Mouse (Mus musculus) inflammation-experienced regulatory T-cells, adult 6 months (primary cell): ENCODE measurements around the gene Ppfia3. TPM values are rescaled to one million over a fixed set of nuclear protein-coding genes. Genes with fewer than 3 reads are reported as not detected.

ENCODE experiments used
- ATAC-seq: one replicate; pipeline ENCODE4 v1.8.0; 2017
- polyA plus RNA-seq, 3 experiments: library from polyadenylated mRNA; unstranded; fragments of 100-300 nt; shearing (Covaris generic); gene quantifications; one replicate each; pipeline ENCODE4 v1.2.1; 2017

Ppfia3 gene
- polyA plus RNA-seq: under 1 TPM in 2 of 3 experiments, not detected in 1; 0.19 to 0.60 TPM

DNA sequence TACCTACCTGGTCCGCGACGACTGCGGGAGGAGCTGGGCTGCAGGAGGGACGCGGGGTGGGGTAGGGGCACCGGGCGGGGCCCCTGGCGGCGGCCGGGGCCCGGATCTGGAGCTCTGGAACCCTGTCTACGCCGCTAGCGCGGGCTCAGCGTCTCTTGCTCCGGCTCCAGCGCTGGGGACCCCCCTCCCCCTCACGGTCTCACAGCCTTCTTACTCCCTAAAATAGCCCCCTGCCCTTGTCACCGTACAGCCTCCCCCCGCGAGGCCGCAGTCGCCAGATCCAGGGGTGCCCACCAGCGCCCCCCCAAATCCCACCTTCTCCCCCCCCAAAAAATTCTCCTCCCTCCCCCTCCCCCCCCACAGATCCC lies at the start of gene Ppfia3:
Ppfia3 (minus strand) TSS at position 368 of the 368 bp plus-strand sequence.
- ATAC-seq: no peak

DNA sequence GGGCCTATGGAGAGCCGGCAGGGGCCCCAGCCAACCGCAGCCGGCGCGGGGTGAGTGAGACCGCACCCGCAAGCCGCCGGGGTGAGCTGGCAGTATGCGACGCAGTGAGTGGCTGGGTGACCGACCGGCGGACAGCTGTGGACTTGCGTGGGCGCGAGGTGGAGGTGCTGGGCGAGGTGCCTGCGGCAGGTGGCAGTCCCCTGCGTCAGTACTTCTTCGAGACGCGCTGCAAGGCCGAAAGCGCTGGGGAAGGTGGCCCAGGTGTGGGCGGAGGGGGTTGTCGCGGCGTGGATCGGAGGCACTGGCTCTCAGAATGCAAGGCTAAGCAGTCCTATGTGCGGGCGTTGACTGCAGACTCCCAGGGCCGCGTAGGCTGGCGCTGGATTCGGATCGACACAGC lies 48.8 kb upstream of the Ppfia3 start:
- ATAC-seq: peak; percentile 46

DNA sequence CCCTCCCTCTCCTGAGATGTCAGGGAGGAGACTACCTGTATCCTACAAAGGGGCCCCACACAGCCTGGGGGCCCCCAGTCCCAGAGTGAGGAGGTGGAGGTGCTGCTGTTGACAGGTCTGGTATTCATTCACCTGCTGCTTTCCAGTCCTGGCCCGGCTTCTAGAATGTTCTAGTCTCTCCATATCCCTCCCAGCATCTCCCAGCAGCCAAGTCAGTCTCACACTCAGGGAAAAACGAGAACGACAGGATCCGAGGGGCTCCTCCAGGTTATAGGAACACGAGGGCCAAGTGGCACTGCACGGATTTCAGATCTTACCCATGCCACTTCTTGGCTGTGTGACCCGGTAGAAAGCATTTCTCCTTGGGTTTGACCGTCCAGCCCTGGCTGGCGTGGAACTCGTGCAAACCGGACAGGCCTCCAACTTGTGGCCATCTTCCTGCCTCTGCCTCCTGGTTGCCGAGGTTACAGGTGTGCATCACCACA lies 48.0 kb upstream of the Ppfia3 start:
- ATAC-seq: no peak

DNA sequence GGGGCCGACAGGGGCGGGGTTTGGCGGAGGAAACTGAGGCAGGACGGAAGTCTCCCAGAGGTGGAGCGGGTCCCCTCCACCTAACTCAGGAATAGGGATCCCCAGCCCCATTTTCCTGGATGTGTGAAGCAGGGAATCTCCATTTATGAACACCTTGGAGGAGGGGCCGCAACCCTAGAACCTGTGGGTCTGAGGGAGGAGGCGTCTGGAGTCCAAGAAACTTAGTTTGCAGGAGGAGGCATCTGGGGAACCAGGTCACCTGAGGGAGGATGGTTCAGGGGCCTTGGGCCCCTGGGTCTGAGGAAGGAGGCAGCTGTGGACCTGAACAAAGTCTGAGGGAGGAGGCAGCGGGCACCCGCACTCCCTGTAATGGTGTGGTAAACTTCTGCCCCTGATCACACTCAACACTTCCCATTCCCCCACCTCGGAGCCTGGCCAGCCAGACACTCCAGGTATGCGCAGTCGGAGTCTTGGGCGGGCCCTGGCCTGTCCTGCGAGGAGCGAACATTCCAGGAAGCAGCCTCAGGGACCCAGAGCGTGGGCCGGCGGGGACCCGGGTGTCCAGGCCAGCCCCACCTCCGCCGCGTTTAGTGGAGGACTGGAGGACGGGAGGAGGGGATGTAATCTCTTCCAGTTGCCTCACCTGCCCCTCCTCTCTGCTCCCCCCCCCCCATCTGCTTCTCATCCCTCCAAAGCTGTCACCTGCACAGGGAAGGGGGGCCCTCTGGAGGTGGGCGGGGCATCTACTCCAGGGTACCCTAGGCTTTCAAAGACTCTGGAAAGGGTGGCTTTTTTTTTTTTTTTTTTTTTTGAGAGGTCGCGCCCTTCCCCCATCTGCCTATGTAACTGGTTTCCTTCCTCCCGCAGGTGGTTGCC lies 47.3 kb upstream of the Ppfia3 start:
- ATAC-seq: peak; percentile 20

DNA sequence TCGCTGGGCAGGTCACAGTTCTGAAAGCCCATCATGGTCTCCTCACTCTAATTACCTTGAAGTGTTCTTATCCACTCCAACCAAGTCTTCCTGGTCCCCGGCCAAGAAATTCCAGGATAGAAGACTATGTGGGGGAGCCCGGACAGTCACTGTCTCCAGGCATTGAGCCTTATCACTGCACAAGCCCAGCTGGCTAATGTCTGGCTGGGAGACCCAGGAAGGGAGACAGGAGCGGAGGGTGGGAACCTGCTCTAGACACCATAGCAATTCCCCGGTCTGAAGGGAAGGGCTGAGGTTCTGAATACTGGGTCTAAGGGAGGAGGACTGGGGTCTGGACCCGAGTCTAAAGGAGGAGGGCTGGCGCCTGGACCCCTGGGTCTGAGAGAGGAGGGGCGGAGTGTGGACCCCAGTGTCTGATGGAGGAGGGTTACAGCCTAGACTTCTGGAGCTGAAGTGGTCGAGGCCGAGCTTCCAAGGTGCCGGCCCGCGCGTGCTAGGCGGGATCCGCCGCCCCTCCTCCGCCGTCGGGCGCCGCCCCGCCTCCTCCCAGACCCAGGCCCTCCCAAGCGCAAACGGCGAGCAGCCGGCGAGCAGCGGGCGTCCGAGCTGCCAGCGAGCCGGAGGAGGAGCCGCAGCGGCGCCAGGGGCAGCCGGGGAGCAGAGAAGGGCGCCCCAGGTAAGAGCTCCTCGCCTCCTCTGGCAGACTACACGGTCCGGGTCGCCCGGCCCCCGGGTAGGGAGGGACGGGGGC lies 46.5 kb upstream of the Ppfia3 start, which contains the start of gene Ntf5:
Ntf5 (plus strand) TSS at position 583 of the 751 bp plus-strand sequence.
- no peak for ATAC-seq

DNA sequence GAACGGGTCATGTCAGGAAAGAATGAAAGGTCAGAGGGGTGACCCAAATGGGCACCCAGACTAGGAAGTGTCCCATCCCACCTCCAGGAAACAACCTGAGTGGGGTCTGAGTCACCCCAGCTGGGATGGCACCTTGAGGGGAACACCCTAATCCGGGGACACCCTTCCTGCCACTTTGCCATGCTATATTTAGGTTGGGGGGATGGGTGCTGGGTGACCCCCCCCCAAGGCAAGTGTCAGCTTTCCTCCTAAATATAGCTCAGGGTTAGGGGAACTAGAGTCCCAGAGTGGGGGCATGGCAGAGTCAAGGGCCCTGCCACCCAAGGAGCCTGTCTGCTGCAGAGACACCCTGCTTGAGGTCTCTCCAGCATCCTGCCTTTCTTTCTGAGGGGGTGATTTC lies 45.6 kb upstream of the Ppfia3 start:
- no peak for ATAC-seq

DNA sequence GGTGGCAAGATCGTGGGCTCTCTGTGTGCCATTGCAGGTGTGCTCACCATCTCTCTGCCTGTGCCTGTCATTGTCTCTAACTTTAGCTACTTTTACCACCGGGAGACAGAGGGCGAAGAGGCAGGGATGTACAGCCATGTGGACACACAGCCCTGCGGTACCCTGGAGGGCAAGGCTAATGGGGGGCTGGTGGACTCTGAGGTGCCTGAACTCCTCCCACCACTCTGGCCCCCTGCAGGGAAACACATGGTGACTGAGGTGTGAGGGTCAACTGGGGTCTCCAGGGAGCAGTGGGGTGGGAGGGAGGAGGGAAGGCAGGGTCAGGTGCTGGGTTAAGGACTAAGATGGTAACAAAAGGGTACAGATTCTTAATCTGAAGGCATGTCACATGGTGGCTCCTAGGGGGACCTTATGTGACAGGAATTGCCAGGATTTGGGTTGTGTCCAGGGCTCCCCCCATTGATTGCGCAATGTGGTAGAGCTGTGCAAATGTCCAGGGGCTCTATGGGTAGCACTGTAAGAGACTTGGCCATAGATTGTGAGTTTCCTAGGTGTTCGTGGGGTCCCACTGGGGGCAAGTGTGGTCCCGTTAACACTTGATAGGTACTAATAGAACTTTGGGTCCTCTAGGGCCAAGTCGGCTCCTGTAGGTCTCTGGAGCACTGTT lies 42.8 kb upstream of the Ppfia3 start:
- no peak for ATAC-seq

DNA sequence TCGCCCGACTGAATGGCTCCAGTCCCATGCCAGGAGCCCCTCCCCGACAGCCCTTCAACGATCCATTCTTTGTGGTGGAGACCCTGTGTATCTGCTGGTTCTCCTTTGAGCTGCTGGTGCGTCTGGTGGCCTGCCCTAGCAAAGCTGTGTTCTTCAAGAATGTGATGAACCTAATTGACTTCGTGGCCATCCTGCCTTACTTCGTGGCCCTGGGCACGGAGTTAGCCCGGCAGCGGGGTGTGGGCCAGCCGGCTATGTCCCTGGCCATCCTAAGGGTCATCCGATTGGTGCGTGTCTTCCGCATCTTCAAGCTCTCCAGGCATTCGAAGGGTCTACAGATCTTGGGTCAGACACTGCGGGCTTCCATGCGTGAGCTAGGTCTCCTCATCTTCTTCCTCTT lies 42.1 kb upstream of the Ppfia3 start:
- no peak for ATAC-seq

DNA sequence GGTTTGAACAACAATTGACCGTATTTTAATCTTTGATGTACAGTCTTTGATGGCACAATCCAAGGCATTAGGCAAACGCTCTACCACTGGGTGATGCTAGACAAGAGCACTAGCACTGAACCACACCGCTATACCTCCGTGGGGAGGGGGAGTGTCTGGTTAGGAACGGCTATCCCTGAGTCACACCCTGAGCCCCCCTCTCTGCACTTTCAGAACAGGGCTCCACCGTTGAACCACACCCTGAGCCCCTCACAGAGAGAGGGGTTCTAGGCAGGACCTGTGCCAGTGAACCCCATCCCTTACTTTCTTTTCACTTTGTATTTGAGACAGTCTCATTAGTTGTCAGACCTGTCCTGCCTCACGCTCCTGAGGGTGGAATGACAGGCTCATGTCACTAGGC lies 41.5 kb upstream of the Ppfia3 start:
- ATAC-seq: no peak

DNA sequence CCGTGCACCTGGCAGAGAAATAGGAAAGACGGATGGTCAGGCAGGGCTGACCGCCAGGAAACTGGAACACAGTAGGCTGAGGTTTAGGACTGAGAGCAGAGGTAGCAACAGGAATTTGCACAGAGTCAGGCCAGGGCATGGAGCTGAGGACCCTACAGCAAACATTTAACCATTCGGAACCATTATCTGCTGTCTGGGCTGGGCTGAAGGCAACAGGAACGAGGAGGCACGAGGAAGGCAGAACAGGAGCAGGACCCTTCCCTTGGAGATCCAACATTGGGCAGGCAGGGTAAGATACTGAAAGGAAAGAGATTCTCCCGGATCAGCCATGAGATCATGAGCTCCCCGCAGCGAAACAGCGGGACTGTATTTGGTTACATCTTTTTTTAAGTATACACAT lies 41.0 kb upstream of the Ppfia3 start:
- ATAC-seq: no peak

DNA sequence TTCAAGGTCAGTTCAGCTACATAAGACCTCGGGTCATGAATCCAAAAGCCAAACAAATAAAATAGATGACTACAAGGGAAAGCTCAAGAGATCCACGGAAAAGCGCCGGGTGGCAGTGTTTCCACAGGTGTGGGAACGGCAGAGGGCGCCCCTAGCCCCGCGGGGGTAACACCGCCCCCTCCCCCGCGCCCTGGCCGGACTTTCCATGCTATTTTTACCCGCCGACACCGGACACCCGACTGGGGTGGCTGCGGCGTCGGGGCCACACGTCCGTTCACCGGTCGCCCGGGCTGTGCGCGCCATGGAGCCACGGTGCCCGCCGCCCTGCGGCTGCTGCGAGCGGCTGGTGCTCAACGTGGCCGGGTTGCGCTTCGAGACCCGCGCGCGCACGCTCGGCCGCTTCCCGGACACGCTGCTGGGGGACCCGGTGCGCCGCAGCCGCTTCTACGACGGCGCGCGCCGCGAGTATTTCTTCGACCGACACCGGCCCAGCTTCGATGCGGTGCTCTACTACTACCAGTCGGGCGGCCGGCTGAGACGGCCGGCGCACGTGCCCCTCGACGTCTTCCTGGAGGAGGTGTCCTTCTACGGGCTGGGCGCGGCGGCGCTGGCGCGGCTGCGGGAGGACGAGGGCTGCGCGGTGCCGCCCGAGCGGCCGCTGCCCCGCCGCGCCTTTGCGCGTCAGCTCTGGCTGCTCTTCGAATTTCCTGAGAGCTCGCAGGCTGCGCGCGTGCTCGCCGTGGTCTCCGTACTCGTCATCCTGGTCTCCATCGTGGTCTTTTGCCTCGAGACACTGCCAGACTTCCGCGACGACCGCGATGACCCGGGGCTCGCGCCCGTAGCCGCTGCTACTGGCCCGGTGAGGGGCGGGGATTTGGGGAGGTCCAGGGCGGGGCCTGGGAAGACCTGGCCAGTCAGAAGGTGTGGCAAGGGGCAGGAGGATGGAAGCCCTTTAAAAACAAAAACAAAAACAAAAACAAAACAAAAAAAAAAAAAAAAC lies 39.6 kb upstream of the Ppfia3 start:
- ATAC-seq: no peak

DNA sequence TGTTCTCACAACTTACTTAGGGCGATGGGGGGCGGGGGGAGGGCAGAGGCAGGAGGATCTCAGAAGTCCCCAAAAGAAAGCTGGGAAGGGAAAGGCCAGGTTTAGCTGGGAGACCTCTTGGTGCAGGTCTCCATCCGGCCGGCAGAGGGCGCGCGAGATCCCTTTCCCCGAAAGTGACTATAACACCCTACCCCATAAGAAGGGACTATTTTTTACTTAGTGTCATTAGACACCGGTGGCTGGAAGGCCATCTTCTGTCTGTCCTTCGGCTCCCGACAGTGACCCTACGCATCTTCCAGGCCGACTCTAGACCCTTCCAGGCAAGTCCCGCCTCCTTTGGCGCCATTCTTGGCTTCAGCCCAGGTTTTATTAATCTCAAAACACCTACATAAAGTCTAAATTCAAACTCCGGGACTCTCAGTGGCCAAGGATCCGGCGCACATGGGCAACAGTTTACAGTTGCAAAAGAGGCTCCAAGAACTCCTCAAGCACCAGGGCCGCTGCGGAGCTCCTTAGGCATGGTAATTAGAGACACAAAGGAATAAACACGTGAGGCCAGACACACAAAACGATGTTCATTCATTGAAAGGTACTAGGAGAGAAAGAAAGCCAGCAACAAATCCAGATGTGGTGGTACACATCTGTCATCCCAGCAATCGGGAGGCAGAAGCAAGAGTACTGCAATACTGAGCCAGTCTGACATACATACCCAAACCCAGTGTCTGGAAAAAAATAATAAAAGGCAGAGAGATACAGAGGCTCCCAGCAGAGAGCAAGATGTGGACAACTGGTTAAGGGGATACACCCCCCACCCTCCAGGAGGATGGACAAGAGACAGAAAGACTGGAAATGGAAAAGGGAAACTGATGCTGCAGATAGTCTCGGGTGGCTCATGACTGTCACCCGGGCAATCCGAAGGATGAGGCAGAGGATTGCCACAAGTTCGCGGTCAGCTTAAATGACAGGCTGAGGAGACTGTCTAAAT lies 38.6 kb upstream of the Ppfia3 start, which contains the start of gene Kcna7:
Kcna7 (plus strand) TSS at position 563 of the 985 bp plus-strand sequence.
- ATAC-seq: peak; percentile 61

DNA sequence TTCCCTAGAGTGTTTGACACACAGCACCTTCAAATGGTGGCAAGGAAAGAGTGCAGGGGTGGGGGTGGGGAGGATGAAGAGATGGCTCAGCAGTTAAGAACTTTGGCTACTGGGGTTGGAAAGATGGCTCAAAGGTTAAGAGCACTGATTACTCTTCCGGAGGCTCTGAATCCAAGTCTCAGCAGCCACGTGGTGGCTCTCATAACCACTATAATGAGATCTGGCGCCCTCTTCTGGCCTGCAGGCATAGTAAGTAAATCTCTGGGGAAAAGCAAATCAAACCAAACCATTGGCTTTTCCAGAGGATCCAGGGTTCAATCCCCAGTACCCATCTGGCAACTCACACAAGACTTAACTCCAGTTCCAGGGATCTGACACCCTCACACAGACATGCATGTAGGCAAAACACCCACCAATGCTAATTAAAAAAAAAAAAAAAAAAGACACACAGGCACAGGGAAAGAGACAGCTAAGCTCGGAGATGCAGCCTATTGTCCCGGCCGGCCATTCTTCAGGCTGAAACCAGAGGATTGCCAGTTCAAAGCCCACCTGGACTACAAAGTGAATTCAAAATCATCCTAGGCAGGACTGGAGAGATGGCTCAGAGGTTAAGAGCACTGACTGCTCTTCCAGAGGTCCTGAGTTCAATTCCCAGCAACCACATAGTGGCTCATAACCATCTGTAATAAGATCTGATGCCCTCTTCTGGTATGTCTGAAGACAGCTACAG lies 36.9 kb upstream of the Ppfia3 start:
- ATAC-seq: peak; percentile 77

DNA sequence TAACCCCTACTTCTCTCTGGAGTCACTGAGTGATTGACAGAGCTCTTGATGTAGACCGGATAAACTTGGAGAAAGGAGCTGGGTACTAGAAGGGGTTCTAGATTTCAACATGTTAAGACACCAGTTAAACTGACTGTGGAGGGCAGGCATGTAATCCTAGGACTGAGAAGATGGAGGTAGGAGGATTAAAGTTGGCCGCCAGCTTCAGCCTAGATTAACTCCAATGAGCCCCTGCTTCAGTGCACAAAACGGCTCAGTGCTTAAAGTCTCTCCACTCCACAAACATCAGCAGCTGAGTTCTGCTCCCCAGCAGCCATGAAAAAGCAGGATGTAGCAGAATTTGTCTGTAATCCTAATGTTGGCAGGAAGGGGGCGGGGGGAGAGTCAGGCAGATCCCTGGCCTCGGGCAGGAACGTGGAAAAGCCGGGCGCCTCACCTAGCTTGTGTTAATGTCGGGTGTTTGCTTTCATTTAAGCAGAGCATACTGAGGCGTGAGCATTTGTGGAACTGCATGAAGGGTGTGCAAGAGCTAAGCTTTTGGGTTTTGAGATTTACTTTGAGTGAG lies 34.8 kb upstream of the Ppfia3 start:
- no peak for ATAC-seq

DNA sequence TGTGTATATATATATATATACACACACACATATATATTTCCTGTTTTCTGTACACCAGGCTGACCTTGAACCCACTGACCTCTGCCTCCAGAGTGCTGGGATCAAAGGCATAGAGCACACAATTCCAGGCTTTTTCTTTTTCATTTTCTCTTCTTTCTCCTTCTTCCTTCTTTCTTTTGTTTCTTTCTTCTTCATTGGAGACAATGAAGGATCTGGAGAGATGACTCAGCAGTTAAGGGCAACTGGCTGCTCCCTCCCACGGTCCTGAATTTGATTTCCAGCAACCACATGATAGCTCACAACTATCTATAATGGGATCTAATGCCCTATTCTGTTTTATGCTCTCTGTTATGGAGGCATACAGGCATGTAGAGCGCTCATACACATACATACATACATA lies 30.0 kb upstream of the Ppfia3 start:
- no peak for ATAC-seq

DNA sequence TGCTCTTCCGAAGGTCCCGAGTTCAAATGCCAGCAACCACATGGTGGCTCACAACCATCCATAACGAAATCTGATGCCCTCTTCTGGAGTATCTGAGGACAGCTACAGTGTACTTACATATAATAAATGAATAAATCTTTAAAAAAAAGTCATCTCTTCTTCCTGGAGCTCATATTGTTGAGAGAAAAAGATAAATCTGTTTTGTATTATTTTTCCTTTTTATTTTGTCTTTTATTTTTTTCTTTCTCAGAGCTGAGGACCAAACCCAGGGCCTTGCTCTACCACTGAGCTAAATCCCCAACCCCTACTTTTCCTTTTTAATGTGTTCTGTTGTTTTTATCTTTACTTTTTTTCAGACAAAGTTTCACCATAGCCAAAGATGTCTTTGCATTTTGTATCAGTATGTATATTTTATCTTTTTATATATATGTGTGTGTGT lies 29.5 kb upstream of the Ppfia3 start:
- ATAC-seq: peak; percentile 39

DNA sequence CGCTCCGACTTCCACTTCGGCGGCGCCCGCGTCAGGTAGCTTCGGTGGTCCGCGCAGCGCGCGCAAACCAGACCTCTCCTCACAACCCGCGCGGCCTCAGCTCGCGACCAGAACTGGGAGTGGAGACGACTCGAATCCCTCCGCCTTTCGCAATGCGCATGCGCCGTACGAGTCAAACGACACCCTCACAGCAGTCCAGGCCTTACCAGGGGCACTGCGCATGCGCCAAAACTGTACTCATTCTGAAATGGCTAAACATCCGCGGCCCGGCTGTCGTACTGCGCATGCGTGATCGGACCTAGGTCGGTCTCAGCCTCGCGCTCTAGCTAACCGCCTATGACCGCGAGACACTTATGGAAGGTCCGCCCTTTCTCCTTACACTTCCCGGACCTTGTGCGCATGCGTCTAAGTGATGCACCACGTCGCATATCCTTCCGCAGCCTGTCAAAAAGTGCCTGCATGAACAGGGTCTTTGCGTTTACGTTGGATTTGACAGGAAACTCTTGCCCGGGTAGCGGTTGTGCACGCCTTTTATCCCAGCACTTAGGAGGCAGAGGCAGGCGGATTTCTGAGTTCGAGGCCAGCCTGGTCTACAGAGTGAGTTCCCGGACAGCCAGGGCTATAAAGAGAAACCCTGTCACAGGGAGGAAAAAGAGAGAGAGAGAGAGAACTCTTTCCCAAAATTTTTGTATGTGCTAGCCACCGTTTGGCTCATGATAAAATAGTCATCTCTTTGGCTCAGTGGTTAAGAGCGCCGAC lies 28.9 kb upstream of the Ppfia3 start, which contains the start of gene Snrnp70:
Snrnp70 (minus strand) TSS at position 165 of the 759 bp plus-strand sequence.
- ATAC-seq: peak; percentile 93

DNA sequence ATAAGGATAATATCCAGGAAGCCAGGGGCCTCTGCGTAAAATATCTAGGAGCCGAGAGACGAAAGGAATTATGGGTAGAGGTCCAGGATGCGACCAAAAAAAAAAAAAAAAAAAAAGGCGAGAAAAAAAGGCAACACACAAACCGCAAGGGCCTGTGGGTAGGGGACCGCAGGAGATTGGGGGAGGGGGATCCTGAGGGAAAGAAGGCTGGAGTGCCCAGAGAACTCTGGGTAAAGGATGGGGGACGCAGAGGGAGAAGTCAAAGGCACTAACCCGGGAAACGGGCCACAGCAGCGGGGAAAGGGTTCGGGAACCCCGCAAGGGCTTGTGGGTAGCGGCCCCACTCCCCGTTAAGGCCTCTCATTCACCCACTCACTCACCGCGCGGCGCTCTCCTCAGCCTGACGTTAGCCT lies 28.3 kb upstream of the Ppfia3 start:
- ATAC-seq: peak; percentile 60
